Mouse (Mus musculus) lung, postnatal 36 days (tissue): ENCODE data around the gene Axdnd1.
"Not testable (repeated sequence)": the region's sequence is repeated elsewhere in the genome, so short reads cannot be mapped to it uniquely, and the experiment has no call there.

Source experiments
- DNase-seq: peaks from one replicate; pipeline ENCODE4 v3.0.0; 2022; ENCODE audit warnings: mixed read lengths

Axdnd1 gene

DNA sequence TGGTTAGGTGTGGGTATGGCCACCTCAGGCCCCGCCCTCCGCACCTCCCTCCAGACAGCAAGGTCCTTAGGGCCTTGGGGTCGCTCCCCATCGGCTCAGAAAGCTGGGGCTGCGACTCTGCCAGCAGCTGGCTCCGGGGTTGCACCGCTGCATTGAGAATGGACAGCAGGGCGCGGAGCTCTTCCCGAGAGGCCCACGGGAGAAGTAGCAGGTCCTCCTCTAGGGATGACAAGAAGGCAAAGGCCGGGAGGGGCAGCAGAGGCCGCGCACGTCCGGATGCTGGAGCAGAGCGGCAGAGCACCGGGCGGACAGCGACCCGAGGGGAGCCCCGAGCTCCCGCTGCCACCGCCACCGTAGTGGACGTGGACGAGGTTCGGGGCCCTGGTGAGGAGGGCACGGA is 110.3 kb downstream of the Axdnd1 start, which contains the start of gene Nphs2:
TSS of gene Nphs2 (plus strand) at position 98 of the 400 bp plus-strand sequence.
- no peak for DNase-seq

DNA sequence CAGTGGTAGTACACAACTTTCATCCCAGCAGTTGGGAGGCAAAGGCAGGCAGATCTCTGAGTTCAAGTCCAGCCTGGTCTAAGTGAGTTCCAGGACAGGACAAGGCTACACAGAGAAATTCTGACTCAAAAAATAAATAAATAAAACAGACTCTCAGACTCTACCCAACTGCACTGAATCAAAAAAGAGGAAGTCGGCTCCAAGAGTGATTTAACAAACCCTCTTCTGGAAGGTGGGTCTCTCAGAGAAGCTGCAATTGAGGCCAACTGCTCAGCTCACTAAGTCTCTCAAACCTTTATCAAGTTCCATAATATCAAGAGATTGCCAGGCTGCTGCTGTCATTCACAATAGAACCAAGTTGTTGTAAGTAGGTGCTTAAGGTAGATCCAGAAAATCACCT is 112.4 kb downstream of the Axdnd1 start:
- no peak for DNase-seq

DNA sequence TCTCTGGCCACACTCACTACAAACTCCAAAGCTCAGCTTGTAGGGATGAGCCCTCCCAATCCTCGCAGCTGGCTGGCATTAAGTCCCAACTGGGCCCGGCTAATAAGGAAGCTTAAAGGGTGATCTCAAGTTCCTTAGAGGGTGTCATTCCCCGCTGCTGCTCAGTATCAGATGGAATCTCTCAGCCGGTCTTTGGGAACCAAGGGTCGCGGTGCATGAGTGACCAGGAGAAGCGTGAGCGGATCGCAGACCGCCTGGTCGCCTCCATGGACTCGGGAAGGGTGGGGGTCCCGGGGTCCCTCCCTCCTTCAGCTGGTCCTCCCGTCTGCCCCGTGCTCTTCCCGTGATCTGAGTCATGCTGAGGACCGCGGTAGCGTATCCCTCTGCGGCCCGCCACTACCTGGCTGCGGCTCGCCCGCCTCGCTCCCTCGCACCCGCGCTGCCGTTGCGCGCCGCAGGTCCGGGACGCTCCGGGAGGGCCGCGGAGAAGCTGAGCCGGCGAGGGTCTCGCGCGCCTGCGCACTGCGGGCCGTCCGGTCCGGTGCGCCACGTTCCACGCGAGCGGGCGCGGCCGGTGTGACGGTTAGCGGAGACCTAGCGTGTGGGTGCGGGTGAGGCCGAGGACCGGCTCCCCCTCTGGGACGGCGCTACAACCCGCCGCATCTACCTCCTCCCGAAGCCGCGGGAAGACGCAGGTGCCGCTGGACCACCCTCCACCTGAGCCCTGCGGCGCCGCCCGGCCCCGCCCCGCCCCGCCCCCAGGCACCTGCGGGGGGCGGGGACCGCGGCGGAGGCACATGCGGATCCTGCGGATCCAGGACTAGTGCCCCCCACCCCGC is 117.8 kb downstream of the Axdnd1 start, which contains the start of gene Tdrd5:
TSS of gene Tdrd5 (minus strand) at position 754 of the 839 bp plus-strand sequence.
- no peak for DNase-seq

DNA sequence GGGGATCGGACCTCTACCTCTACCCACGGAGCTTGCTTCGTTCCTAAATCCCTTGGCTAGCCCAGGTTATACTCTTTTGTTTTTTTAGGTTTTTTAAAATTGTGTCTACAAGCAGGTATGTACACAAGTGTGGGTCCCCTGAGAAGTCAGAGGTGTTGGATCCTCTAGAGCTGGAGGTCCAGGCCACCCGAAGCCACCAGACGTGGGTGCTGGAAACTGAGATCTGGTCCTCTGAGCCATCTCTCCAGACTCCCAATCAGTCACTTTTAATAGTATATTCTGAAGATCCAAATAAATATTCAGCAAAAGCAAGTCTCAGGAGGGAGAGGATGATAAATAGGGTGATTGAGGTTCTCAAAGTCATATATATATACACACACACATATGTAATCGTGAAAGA is 130.9 kb downstream of the Axdnd1 start:
- DNase-seq = no peak

DNA sequence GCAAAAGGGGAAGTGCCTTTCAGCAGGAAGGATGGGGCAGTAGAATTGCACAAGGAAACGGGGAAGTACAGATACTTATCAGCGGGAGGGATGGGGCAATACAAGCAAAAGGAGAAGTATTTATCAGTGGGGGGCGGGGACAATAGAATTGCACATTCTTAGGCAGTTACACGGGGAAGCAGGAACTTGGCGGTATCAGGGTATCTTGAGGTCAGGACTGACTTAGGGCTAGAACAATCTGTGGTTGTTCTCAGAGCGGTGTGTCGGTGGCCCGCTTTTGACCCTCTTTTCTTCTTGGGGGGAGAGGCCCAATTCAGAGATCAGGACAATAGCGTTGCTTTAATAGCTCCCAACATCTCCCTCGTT is 131.8 kb downstream of the Axdnd1 start:
- not testable (repeated sequence) for DNase-seq

DNA sequence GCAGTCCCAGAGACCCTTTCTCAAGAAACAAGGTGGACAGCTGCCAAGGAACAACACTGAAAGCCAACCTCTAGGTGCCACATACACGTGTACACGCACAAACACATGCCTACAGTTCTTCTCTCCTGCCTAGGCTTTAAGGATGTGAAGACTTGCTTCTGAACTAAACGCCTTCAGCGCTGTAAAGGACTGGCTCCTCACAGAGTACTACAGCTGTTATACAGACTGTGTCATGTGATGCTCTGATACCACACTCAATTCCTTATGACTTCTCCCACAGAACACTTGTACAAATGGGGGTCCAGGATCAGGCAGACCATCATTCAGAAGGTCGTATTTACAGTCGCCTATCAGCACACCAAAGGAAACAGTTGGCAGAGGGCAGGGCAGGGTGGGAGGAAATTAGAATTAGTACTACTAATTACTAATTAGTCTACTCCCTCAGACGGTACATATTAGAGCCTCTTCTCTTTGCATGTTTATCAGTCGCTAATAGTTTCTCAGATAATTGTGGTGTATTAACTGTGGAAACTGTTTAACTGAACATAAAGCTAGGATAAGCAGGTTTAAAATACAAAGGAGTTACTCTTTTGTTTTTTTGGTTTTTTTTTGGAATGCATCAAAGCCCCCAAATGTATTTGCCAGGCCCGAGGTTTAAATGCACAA is 132.3 kb downstream of the Axdnd1 start:
- no peak for DNase-seq

DNA sequence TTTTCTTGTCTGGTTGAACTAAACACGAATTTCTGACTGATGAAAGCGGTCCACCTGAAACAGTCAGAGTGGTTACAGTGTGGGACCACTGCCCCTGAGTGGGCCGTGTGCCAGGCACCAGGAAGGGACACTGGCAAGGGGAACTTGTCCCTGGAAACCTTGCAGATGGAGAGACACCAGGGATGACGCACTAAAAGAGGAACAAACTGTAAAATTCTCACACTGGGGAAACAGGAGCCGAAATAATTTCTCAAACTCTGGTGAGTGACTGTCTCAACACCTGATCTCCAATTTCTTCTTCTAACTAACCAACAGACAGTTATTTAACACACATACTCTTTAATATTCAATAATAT is 135.4 kb downstream of the Axdnd1 start:
- no peak for DNase-seq

DNA sequence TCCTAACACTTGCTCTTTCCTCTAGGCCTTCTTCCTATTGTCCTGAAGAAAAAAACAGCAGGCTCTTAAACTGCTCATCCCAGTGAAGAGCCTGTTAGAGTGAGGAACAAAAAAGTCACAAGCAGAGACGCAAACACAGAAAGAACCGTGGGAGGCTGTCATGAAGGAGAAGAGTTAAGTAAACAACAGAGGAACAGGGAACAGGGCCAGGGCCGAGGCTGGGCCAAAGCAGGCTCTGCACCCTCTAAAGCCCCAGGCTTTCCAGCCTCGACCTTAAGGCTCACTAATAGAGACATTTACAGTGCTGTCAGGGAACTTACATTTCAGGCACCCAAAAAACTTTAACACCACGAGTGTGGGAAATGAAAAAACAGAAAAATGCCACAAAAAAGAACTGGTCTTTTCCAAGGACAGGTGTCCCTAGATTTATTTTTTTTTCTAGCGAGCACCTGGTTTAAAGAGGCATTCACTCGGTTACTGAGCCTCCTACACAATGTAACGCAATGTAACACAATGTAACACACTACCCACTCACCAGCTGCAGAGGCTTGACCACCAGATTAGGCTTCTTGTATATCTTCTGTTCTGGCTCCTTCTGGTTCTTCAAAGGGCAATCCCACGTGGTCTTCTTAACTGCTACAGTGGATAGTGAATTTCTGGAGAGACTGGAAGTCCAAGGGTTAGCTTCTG is 136.0 kb downstream of the Axdnd1 start:
- peak; percentile 8 for DNase-seq

DNA sequence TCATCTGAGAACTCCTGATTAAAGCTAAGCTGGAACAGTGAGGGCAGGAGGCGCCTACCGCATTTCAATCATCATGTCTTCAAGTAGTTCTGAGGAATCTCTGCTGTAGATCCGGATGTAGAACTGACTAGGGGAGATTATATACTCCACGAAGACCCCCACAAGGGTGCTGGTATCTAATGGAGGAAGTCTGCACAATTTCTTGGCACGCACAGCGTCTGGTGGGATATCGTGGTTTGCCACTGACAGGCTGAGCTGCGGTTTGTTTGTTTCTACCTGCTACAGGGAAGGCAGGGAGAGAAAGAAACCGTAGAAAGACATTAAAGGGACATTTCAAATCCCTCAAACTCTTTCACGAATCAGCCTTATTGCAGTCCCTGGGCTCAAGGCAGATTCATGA is 136.8 kb downstream of the Axdnd1 start:
- no peak for DNase-seq

DNA sequence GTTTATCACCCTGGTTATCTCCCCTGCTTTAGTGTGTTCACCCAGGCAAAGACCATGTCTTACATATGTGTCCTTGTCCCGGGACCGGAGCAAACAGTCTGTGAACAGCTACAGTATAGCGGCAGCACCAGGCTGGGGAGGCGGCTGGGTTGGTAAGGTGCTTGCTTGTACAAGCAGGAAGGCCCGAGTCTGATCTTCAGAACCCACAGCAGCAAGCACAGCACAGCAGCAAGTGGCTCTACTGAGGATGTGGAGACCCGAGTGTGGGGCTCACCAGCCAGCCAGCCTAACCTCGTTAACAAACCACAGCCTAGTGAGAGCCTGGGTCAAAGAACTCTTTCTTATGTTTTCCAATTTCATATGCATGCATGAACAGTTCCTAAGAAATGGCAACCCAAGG is 140.8 kb downstream of the Axdnd1 start:
- no peak for DNase-seq

DNA sequence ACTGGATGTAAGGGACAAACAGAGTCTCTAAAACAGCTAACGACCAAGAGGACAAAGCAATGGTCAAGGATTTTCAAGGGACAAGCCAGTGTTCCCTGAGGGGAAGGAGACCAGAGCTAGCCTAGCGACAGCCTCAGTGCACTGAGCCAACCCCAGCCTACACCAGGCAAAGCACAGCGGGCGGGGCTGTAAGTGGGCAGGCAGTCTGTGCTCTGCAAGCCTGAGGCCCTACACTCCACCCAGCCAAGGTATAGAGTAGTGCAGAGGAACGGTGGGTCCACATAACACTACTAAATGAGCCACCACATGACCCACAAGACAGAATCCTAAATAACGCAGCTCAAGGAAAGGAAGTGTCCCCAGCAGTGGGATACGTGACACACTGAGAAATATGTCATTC is 147.3 kb downstream of the Axdnd1 start:
- DNase-seq = no peak
